Mouse (Mus musculus) spleen, embryonic (tissue): ENCODE data around the gene Arhgap19.

Experiments used
- CTCF ChIA-PET: fragments of 350-600 bp; sonication (Branson Sonifier 250); formaldehyde crosslinking; loops from one replicate; lab custom pipeline; 2022; lab: Charles Lee

Gene Arhgap19

DNA sequence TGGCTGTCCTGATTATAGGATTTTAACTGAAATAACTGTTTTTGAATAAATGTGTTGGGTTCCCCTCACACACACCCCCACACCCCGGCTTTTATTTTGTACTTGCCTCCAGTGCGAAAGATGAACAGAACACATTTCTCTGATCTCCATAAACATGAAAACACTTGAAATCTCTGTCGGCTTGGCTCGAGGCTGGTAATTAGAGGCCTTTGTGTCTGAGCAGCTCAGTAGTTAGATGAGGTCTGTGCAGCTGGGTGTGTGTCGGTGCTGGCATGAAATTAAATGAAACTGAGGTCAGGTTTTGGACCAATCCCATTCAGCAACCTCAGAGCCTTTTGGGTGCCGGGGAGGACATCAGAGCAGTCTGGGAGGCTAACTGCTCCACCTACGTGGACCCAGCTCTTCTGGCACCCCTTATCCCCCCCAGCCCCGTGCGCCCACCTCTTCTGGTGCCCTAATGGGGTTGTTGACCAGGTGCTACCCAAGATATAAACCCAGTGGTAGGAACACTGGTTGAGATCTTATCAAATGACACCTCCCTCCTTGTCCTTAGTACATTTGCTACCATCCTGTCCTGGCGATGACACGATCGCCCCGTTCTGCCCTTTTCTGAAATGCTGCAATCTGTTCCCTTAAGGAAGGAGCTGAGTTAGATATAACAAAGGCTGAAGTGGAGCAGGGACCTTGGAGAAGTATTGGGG, 30.8 kb upstream of the Arhgap19 start:
- CTCF ChIA-PET: interaction anchor here (0.7 kb wide), 1 partner anchor 28 kb away, joined by 5 read pairs; no protein-coding TSS in a partner anchor

DNA sequence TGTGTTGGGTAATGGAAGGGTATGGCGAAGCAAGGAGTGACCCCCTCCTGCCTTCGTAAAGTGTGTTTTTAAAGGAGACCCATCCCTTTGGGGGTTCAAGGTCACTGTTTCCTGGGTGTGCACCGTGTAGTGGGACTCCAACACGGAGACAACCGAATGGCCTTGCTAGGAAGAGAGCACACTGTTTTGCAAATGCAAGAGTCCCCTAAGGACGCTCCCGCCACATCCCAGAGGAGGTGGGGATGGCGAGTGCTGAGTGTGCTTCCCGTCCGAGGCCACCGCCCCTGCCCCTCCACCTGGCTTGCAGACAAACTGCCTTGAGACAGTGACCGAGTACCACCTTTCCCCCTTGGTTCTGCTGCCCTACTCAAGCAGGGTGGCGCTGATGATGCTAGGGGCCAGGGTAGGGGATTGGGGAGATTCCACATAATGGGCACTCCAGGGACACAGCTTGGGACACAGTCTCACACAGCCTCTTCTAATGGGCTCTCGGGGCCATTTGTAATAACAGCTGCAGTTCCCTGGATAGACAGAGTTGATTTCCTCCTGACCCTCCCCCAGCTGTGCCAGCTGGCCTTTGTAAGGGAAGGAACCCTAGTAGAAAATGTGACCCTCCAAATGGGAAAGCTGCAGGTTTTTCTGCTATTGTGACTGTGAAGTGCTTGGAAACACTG, 30.0 kb upstream of the Arhgap19 start:
- CTCF ChIA-PET: no interaction called here

- CTCF ChIA-PET: interaction anchor here (1.4 kb wide), 1 partner anchor 16 kb away, joined by 3 read pairs; no protein-coding TSS in a partner anchor
These were observed 29.3 kb upstream of the Arhgap19 start for GRCm38 (mm10) chr19:41831101-41831570.

DNA sequence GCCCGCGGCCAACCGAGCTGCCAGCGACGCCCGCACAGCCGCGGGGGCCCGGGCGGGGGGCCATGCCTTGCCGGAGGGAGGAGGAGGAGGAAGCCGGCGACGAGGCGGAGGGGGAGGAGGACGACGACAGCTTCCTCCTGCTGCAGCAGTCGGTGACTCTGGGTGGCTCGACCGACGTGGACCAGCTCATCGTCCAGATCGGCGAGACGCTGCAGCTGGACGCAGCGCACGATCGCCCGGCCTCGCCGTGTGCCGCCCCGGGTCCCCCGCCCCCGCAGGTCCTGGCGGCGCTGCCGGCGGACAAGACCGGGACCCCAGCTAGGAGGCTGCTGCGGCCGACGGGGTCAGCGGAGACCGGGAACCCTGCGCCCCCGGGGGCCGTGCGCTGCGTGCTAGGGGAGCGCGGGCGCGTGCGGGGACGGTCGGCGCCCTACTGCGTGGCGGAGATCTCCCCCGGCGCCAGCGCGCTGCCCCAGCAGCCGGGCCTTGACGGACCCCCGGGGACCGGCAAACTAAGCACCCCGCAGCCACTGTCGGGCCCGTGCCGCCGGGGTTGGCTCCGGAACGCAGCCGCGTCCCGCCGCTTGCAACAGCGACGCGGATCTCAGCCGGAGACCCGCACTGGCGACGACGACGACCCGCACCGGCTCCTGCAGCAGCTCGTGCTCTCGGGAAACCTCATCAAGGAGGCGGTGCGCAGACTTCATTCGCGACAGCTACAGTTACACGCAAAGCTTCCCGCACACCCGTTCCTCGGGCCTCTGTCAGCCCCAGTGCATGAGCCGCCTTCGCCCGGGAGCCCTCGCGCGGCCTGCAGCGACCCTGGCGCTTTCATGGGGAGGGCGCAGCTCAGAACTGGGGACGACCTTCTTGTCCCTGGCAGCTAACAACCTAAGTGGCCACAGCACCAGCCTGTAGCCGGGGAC, 28.5 kb upstream of the Arhgap19 start:
- CTCF ChIA-PET: interaction anchor here (0.6 to 1.4 kb wide), 2 partner anchors 16 to 28 kb away, joined by 3 read pairs; no protein-coding TSS in a partner anchor

DNA sequence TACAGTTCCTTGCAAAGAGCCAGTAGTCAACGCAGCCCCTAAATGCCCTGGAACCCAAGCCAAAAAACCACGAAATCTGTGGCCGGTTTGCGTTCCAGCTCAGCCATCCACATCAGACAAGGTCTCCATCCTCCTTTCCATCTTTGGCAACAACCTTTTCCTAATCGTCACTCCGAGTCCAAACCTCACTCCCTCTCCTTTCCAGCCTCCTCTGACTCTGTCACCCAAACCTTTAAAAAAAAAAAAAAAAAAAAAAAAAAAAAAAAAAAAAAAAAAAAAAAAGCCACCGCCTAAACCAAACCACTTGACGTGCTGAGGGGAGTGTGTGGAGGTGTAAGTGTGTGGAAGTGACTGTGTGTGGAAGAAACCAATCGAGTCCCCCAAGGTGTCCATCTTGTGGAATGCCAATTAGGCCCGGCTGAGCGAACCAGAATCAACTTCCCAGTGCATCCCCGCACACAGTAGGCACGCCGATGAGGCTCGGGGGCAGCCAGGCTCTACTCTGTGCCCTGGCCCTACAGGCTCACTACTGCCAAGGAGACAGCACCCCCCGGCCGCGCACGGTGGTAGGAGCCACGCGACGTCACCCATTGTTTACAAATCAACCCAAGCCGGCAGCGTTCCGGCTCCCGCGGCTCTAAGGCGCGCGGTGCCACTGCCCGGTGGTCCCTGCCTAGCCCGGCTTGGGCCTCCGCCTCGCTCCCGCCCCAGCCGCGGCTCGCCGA, 27.7 kb upstream of the Arhgap19 start, which contains the start of gene Frat1:
Gene Frat1, plus strand, starts transcription at position 590 of the 725 bp plus-strand sequence.
- CTCF ChIA-PET: interaction anchor here (0.6 to 1.4 kb wide), 3 partner anchors 17 to 28 kb away, joined by 3 read pairs; no protein-coding TSS in a partner anchor

GRCm38 (mm10) chr19:41828941-41829340, 27.1 kb upstream of the Arhgap19 start:
- CTCF ChIA-PET: interaction anchor here (0.9 kb wide), 1 partner anchor 22 kb away, joined by 3 read pairs; no protein-coding TSS in a partner anchor

DNA sequence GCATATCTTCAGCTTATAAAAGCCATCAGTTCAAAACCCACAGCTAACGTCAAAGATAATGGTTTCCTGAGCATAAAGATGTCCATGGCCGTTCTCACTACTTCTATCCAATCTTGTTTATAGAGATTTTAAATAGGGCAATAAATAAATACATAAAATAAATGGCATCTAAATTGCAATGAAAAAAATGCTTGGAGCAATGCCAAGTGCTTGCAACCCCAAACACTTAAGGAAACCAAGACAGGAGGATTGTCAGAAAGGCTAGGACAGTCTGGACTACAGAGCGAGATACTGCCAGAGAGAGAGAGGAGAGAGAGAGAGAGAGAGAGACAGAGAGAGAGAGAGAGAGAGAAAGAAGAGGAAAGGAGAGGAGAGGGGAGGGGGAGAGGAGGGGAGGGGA, 24.7 kb upstream of the Arhgap19 start:
- CTCF ChIA-PET: no interaction called here

- CTCF ChIA-PET: interaction anchor here (0.6 kb wide), 1 partner anchor 24 kb away, joined by 4 read pairs; no protein-coding TSS in a partner anchor
These were observed 23.1 kb upstream of the Arhgap19 start for GRCm38 (mm10) chr19:41824950-41825349.

DNA sequence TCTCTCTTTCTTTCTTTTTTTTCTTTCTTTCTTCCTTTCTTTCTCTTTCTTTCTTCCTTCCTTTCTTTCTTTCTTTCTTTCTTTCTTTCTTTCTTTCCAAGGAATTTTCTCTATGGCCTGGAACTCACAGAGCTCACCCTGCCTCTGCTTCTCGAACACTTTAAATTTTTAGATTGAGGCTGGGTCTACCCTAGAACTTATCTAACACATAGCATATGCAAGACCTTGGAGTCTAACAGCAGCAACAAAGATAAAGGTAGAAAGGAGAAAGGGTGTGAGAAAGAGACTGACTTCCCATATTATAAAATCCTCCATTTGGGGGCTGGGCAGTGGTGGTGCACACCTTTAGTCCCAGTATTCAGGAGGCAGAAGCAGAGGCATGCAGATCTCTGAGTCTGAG, 20.7 kb upstream of the Arhgap19 start:
- CTCF ChIA-PET: no interaction called here

DNA sequence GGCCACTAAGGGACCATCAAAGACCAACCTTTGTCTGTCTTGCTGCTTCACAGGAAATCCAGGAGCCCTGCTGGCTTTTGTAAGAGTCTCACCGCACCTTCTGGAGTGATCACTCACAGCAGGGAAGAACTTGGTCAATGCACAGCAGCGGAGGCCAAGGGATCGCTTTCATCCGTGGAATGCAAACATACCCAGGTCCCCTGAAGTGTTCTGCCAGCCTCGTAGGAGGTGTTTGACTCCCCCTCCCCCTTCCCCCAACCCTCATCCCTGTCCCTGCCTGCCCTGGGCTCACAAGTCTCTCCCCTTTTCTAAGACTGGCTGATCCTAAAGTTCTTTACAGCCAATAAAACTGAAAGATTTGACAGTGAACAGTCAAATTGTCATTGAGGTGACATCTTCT, 19.6 kb upstream of the Arhgap19 start:
- CTCF ChIA-PET: no interaction called here

DNA sequence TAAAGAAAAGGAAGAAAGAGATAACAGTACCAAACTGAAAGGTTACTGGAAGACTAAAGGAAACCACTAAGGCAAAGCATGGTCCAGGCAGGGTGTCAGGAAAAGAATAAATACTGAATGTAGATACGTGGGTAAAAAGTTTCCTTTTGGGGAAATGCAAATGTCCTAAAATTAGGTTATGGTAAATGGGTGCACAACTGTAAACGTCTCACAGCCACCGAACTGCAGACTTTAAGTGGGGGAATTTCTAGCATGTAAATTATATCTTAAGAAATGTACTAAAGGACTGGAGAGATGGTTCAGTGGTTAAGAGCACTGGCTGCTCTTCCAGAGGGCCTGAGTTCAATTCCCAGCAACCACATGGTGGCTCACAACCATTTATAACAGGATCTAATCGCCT, 16.9 kb upstream of the Arhgap19 start:
- CTCF ChIA-PET: no interaction called here

GRCm38 (mm10) chr19:41817325-41817724, 15.5 kb upstream of the Arhgap19 start:
- CTCF ChIA-PET: no interaction called here

DNA sequence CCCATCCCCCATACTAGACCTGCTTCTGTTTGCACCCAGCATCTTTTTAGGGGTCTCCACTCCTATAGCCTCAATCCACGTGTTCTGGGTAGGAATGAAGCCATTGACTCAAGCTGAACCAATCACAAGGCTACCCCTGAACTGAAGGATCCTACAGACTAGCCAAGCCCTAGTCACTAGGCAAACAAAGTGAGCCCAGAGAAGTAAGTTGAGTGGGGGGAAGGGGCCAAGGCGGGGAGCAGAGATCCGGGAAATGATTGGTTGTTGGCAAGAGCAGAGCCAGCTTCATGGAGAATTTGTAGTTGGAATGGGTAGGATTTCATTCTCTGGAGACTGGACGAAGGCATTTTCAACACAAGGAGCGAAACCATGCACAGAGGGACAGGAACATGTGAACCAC, 15.1 kb upstream of the Arhgap19 start:
- CTCF ChIA-PET: no interaction called here

- CTCF ChIA-PET: no interaction called here
These were observed 14.6 kb upstream of the Arhgap19 start for GRCm38 (mm10) chr19:41816410-41816809.

DNA sequence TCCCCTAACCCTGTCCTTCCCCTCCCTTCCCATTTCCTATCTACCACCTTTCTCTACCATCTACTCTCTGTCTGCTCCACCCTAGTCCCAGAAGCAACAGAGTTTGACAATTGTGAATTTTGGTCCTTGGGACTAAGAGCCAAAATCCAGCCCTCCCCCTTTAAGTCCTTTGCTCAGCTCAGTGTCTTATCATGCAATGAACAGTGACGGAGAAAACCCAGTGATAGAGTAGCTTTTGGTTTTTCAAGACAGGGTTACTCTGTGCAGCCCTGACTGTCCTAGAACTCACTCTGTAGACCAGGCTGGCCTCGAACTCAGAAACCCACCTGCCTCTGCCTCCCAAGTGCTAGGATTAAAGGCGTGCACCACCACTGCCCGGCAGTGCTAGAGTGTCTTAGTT, 11.5 kb upstream of the Arhgap19 start:
- CTCF ChIA-PET: no interaction called here

GRCm38 (mm10) chr19:41812525-41812924, 10.7 kb upstream of the Arhgap19 start:
- CTCF ChIA-PET: interaction anchor here (0.7 kb wide), 1 partner anchor 35 kb away, joined by 4 read pairs; no protein-coding TSS in a partner anchor

GRCm38 (mm10) chr19:41810074-41810473, 8.2 kb upstream of the Arhgap19 start:
- CTCF ChIA-PET: no interaction called here

DNA sequence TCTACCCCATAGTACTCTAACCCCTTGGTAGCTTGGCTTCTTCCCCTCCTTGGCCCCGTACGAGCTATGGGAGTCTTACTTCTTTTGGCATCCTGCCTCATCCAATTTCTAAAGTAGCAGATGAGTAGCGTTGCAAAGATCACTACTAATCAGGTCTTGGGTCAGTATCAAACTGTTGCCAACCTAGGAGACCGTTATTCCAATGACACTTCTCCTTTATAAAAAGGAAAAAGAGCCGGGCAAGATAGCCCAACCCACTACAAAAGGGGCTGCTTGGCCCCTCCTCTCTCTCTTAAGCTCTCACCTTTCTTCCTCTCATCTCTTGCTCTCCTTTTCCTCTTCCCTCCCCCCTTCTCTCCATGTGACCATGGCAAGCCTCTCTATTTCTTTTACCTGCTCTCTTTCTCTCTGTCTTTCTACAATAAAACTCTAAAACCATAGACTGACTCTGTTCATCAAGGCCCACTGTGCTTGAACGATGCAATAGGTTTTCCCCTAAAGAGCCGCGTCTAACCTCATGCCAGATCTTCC, 6.3 kb upstream of the Arhgap19 start:
- CTCF ChIA-PET: no interaction called here

GRCm38 (mm10) chr19:41807497-41807896, 5.7 kb upstream of the Arhgap19 start:
- CTCF ChIA-PET: interaction anchor here (0.7 kb wide), 1 partner anchor 87 kb away, joined by 3 read pairs; no protein-coding TSS in a partner anchor

- CTCF ChIA-PET: no interaction called here
These were observed 4.0 kb upstream of the Arhgap19 start for GRCm38 (mm10) chr19:41805831-41806230.
